Mouse (Mus musculus) splenic B cell, adult 2 months (primary cell): ENCODE data around the gene Bpifb2.
"Not testable (repeated sequence)": the region's sequence is repeated elsewhere in the genome, so short reads cannot be mapped to it uniquely, and the experiment has no call there.

Experiments
- DNase-seq: peaks from one replicate; pipeline ENCODE4 v3.0.0-alpha.2; 2011; ENCODE audit warnings: low read depth, low spot score
- H3K27me3 ChIP-seq: 2 replicates; pipeline ENCODE4 v1.6.1; 2012; ENCODE audit warnings: mild to moderate bottlenecking, low read length, moderate library complexity, mixed read lengths; ENCODE audit not compliant: control insufficient read depth, poor library complexity, insufficient read depth, severe bottlenecking
- H3K36me3 ChIP-seq: 2 replicates; pipeline ENCODE4 v1.6.1; 2012; ENCODE audit warnings: mild to moderate bottlenecking, low read length, moderate library complexity, mixed read lengths; ENCODE audit not compliant: control insufficient read depth, poor library complexity, insufficient read depth, severe bottlenecking

The Bpifb2 gene

DNA sequence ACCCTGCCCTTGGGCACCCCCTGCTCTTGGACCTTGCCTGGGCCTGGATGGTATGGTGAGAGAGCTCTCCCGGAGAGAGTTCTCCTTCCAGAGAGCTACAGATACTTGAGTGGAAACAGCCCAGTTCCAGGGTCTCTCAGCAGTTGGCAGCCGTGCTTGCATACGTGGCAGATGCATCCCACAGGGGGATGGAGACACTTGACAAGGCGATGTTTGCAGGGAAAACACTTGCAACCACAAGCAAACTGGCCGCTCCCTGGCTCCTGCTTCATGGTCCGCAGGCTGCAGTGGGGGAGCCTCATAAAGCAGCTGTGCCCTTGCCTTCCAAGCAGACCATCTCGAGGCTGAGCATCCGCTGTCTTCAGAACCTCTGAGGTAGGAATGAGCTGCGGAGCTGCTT, at the start of gene Bpifb2:
Bpifb2 (plus strand) TSS at position 301 of the 400 bp plus-strand sequence.
- Histone ChIP-seq H3K36me3 (no peaks in the 10 kb centered on the region), H3K27me3 (no peaks in the 10 kb centered on the region)
- no peak for DNase-seq

GRCm38 (mm10) chr2:153825900-153826299, 48.9 kb upstream of the Bpifb2 start:
- H3K27me3 ChIP-seq, H3K36me3 ChIP-seq, DNase-seq: not testable (repeated sequence)

- Histone ChIP-seq H3K27me3 (no peaks in the 10 kb centered on the region), H3K36me3 (no peaks in the 10 kb centered on the region)
- no peak for DNase-seq
These were observed 47.5 kb upstream of the Bpifb2 start for GRCm38 (mm10) chr2:153827171-153827830.

GRCm38 (mm10) chr2:153828704-153829103, 46.1 kb upstream of the Bpifb2 start:
- no peaks in the 10 kb centered on the region for H3K36me3 ChIP-seq
- DNase-seq: no peak

DNA sequence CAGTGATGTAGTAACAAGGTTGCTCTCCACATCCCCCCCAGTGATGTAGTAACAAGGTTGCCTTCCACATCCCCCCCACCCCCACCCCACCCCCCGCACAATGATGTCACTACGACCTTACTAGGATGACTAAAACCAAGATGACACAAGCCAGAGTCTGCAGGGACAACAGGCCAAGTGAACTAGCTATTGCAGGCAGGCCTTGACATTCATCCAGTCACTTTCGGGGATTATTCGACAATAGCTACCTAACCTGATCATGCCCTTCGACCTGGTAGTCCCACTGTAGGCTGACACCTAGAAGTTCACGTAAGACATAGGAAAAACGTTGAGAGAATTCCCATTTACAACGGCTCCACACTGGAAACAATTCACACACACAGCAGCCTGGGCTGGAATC, 41.6 kb upstream of the Bpifb2 start:
- Histone ChIP-seq H3K27me3 (no peaks in the 10 kb centered on the region), H3K36me3 (no peaks in the 10 kb centered on the region)
- no peak for DNase-seq

More at GRCm38 (mm10) chr2:153828704-153829103, 46.1 kb upstream of the Bpifb2 start:
- no peaks in the 10 kb centered on the region for H3K27me3 ChIP-seq

DNA sequence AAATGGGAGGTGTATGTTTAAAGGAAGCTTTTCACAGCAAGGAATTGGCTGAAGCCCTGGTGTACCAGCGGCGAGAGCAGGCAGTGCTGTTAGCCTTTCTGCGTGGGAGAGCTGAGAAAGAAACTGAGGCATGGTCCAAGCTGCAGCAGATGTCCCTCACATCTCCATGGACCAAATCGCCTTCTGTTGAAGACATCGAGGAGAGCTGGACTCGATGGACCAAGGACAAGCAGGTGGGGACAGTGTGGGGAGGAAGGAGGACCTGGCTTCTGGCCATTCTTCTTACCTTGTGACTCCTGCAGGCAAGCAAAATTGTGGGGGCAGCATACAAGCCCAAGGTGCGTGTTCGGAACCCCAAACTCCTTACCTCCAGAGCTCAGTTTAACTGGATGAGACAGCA, 32.0 kb upstream of the Bpifb2 start:
- no peaks in the 10 kb centered on the region for H3K36me3 ChIP-seq
- no peak for DNase-seq
- H3K27me3 ChIP-seq: no peaks in the 10 kb centered on the region

GRCm38 (mm10) chr2:153848389-153848788, 26.5 kb upstream of the Bpifb2 start:
- H3K36me3 ChIP-seq: no peaks in the 10 kb centered on the region
- no peaks in the 10 kb centered on the region for H3K27me3 ChIP-seq
- no peak for DNase-seq

- H3K36me3 ChIP-seq: no peaks in the 10 kb centered on the region
- no peaks in the 10 kb centered on the region for H3K27me3 ChIP-seq
- DNase-seq: peak; percentile 58
These were observed 24.4 kb upstream of the Bpifb2 start for GRCm38 (mm10) chr2:153850351-153851029.

GRCm38 (mm10) chr2:153851030-153851360, 23.9 kb upstream of the Bpifb2 start:
- no peaks in the 10 kb centered on the region for H3K36me3 ChIP-seq
- peak; percentile 58 for DNase-seq
- H3K27me3 ChIP-seq: no peaks in the 10 kb centered on the region

DNA sequence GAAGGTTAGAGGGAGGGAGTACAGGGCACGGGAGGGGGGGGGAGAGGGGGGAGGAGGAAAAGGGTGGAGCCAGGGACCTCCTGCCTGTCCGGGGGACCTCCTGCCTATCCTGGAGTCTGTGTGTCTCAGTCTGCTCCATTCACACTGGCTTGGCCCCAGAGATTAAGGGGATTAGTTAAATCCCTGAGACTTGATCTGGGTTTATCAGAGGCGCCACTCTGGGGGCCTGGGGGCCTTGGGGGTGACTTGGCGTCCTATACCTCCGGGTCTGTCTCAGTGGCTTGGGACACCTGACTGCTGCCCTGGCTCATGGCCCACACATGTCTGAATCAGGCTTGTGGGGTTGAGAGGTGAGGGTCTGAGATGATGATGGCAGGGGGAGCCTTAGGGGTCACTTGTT, 21.3 kb upstream of the Bpifb2 start:
- no peak for DNase-seq
- H3K36me3 ChIP-seq: no peaks in the 10 kb centered on the region
- no peaks in the 10 kb centered on the region for H3K27me3 ChIP-seq

DNA sequence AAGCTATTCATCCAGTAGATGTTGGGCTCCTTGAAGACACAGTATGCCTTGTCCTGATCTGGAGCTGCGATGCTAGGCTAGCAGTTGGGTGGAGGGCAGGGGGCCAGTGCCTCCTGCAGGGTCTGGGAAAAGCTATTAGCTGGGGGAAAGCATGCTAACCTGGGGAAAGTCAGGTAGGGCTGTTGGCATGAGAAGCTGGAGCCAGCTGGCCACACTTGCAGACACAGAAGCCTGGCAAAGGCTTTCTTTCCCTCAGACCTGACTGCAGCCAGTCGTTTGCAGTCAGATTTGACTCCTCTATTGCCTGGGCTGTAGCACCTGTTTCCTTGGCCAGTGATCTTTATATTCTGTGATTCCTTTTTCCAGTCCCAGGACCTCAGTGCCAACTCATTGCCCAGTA, 15.3 kb upstream of the Bpifb2 start:
- no peak for DNase-seq
- Histone ChIP-seq H3K27me3 (no peaks in the 10 kb centered on the region), H3K36me3 (no peaks in the 10 kb centered on the region)

- Histone ChIP-seq H3K27me3 (no peaks in the 10 kb centered on the region), H3K36me3 (no peaks in the 10 kb centered on the region)
- no peak for DNase-seq
These were observed 14.5 kb upstream of the Bpifb2 start for GRCm38 (mm10) chr2:153860315-153860714.

- Histone ChIP-seq H3K27me3 (no peaks in the 10 kb centered on the region), H3K36me3 (no peaks in the 10 kb centered on the region)
- no peak for DNase-seq
These were observed 14.1 kb upstream of the Bpifb2 start for GRCm38 (mm10) chr2:153860715-153861114.

DNA sequence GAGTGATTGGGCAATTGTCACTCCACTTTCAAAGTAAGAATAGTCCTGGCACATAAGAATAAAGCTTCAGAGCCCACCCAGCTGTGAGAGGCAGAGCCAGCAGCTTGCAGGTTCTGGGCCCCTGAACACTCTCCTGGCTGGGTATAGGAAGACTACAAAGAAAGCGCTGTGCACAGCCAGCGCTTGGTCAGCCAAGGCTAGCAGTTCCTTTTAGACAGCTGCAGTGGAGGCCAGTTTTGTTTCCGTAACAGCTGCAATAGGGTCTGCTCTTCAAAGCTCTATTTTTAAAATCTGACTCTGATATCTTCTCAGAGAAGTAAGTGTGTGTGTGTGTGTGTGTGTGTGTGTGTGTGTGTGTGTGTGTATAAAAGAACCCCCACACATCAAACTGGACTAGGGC, 12.9 kb upstream of the Bpifb2 start:
- H3K27me3 ChIP-seq: no peaks in the 10 kb centered on the region
- peak; percentile 43 for DNase-seq
- H3K36me3 ChIP-seq: no peaks in the 10 kb centered on the region

GRCm38 (mm10) chr2:153870984-153871383, 3.9 kb upstream of the Bpifb2 start, which contains the start of gene Sun5:
TSS of gene Sun5 (minus strand) at chr2:153871084.
- Histone ChIP-seq H3K36me3 (no peaks in the 10 kb centered on the region), H3K27me3 (no peaks in the 10 kb centered on the region)
- DNase-seq: no peak

DNA sequence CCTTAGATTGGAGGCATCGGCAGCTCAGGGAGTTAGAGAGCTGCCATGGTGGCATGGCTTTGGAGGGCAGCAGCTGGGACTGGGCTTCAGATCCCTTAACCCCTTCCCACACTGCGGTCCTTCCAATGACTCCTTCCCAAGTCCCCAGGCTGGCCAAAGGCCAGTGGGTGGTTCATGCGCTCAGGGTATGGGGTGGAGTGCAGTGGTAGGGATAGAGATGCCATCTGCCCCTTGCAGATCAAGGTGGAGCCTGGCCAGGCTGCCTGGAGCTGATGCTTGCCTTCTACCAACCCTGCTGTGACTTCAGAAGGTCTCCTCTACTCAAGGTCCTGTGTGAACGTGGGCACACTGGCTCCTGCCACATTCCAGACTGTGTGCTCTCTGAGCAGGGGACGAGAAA, 24.3 kb downstream of the Bpifb2 start:
- Histone ChIP-seq H3K36me3 (no peaks in the 10 kb centered on the region), H3K27me3 (no peaks in the 10 kb centered on the region)
- no peak for DNase-seq
